Mouse (Mus musculus): ENCODE measurements around the gene Mrpl33. TPM values are rescaled to one million over a fixed set of nuclear protein-coding genes. Genes with fewer than 3 reads are reported as not detected.

Mrpl33 gene
- total and polyA plus RNA-seq, 3 experiments, result 31.6 to 325 (median 294) TPM

- DNase-seq, result peak; percentile 96
Observed at GRCm38 (mm10) chr5:31697644-31698296, 101.0 kb downstream of the Mrpl33 start, which contains the start of gene Babam2. Babam2 (plus strand) TSS chr5:31697684.

- peak; percentile 93 for DNase-seq
Observed at GRCm38 (mm10) chr5:31698297-31698726, 101.6 kb downstream of the Mrpl33 start.

- peak; percentile 29 for DNase-seq
Observed at GRCm38 (mm10) chr5:31698931-31699330, 102.2 kb downstream of the Mrpl33 start.

GRCm38 (mm10) chr5:31699397-31699796 lies 102.7 kb downstream of the Mrpl33 start:
- no peak for DNase-seq

GRCm38 (mm10) chr5:31704971-31705370 lies 108.2 kb downstream of the Mrpl33 start:
- DNase-seq, result no peak

- DNase-seq, result no peak
Observed at GRCm38 (mm10) chr5:31706826-31707225, 110.1 kb downstream of the Mrpl33 start.

GRCm38 (mm10) chr5:31709389-31709788 lies 112.7 kb downstream of the Mrpl33 start:
- no peak for DNase-seq

GRCm38 (mm10) chr5:31713280-31713711 lies 116.6 kb downstream of the Mrpl33 start:
- no peak for DNase-seq

- DNase-seq, result no peak
Observed at GRCm38 (mm10) chr5:31713841-31714264, 117.1 kb downstream of the Mrpl33 start.

Small RNA genes within 50 kb of the gene (microRNA-seq; reads per million reads assigned to microRNA genes)
- gene Mir3473e, result 0 reads per million in 2 experiments

Other genes starting within 250 kb of the Mrpl33 start
- 10 to 100 TPM; 14.2 to 22.2 TPM for gene Zfp512, start 144.5 kb upstream of the Mrpl33 start, total RNA-seq (2021)
- gene Zfp512, start 144.5 kb upstream of the Mrpl33 start, polyA plus RNA-seq (2012; rRNA removed), result 4.9 and 5.1 TPM in 2 replicates
- under 1 TPM in 1 of 2 experiments, not detected in 1; 0.14 TPM for gene 4930548H24Rik, start 111.2 kb upstream of the Mrpl33 start, total RNA-seq (2021)
- not detected in 2 replicates for gene 4930548H24Rik, start 111.2 kb upstream of the Mrpl33 start, polyA plus RNA-seq (2012; rRNA removed)
- gene Gpn1, start 102.2 kb upstream of the Mrpl33 start, total RNA-seq (2021), result 10 to 100 TPM; 28.6 to 36.3 TPM
- 38.4 and 48.8 TPM in 2 replicates for gene Gpn1, start 102.2 kb upstream of the Mrpl33 start, polyA plus RNA-seq (2012; rRNA removed)
- gene Slc4a1ap, start 69.9 kb upstream of the Mrpl33 start, total RNA-seq (2021), result 10 to 100 TPM; 27.9 to 31.2 TPM
- gene Slc4a1ap, start 69.9 kb upstream of the Mrpl33 start, polyA plus RNA-seq (2012; rRNA removed), result 13.9 and 16.4 TPM in 2 replicates
- 10 to 100 TPM; 15.7 to 20.1 TPM for gene Supt7l, start 69.1 kb upstream of the Mrpl33 start, total RNA-seq (2021)
- 11.7 and 13.0 TPM in 2 replicates for gene Supt7l, start 69.1 kb upstream of the Mrpl33 start, polyA plus RNA-seq (2012; rRNA removed)
- 10 to 100 TPM; 10.3 to 15.5 TPM for gene Rbks, start 100.7 kb downstream of the Mrpl33 start, total RNA-seq (2021)
- gene Rbks, start 100.7 kb downstream of the Mrpl33 start, polyA plus RNA-seq (2012; rRNA removed), result 2.2 and 5.0 TPM in 2 replicates
- 100 to 1,000 TPM in 1 of 2 experiments, 10 to 100 TPM in 1; 90.5 to 177 TPM for gene Babam2, start 100.7 kb downstream of the Mrpl33 start, total RNA-seq (2021)
- 63.4 and 88.1 TPM in 2 replicates for gene Babam2, start 100.7 kb downstream of the Mrpl33 start, polyA plus RNA-seq (2012; rRNA removed)